Mouse (Mus musculus) right cerebral cortex, postnatal 10 days (tissue): Measurements from ENCODE around the gene Cuta.
A peak's percentile ranks its signal among the peaks of the same experiment; 100 is the strongest.

Experiments used
- DNase-seq, 2 experiments: peaks; one replicate each; pipeline ENCODE4 v3.0.0; 2021; ENCODE audit warnings: low spot score in 2 of 2

Gene Cuta

DNA sequence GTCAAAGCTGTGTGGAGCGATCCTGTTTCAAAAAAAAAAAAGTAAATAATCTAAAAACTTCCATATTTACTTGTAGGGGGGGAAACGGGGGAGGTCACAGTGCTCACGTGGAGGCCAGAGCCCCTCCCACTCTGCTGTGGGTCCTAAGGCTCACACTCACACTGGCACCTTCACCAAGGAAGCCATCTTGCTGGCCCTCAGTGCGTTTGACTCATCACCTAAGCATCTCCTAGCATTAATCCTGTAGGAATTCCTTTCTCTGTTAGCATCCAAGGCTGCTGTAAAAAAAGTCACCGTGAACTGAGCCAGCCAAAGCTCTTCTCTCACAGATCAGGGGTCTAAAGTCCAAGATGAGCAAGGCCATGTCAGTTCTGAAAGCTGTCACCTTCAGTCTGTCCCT is 16.9 kb upstream of the Cuta start:
- no peak for DNase-seq

DNA sequence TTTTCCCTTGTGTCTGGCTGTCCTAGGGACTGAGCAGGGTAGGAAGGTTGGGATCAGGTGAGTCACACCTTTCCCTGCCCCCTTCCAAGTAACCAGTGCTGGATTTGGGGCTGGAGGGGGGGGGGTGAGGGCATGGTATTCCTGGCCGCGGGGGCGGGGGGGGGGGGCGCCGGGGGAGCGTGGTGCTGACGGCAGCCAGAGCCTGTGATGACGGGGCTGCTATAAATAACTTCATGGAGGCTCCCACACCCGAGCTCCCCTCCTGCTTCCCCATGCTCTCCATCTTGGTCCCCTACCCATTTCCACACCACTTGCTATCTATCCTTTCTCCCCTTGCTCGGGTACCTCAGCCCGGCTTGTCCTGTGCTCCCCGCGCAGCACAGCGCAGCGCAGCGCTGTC is 14.4 kb upstream of the Cuta start:
- peak in 1 of 2 experiments; percentile 49 for DNase-seq

DNA sequence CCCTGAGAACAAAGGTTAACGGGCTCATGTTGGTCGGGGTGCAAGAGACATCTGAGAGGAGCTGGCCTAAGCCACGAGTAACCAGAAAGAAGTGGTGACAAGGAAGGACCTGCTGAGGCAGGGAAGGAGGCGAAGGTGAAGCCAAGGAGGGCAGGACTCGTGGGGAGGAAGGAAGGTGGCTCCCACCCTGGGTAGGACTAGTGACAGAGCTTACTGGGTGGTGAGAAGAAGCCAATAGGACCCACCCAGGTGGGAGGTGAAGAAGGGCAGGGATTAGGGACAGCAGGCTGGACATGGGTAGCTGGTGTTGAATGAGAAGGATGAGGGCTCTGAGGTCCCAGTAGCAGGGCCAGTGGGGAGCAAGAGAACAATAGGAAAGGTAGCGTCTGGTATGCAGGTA is 13.8 kb upstream of the Cuta start:
- DNase-seq: no peak

DNA sequence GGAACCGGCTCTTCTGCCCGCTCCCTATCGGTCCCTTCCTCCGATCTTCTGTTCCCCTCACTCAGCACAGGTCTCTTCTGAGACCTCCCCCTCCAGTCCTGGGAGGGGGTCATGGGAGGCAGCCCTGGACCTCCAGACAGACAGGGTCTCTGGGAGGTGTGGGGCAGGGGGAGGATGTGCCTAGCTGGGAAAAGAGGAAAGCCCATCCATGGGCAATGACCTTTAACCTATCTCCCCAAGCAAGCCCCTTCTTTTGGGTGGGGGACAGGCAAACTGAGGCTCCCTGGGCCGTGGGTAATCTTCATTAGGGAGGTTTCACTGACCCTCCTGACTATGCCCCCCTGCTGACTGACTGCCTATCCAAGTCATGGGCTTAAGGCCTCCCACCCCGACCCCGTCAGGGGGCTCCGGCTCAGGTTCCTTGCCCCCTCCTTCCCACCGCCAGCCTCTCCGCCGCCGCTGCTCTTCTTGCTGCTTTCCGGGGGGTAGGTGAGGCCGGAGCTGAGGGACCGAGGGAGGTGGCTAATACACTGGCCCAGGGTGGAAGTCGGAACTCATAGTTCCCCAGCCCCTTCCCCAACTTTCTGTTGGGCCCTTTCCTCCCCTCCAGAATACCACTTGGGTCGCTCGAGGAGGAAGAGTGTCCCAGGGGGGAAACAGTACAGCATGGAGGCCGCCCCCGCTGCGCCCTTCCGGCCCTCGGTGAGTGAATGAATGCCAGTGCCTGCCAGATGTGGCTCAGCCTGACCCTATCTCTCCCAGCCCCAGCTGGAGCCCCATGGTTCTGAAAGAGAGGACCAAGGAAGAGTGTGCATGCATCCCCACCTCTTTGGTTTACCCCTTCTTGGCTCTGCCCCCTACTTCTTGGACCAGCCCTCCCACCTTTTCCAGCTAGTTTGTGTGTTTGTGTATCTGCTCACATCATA is 12.8 kb upstream of the Cuta start:
- peak in 1 of 2 experiments; percentile 34 for DNase-seq

GRCm38 (mm10) chr17:26951406-26951805 is 12.0 kb upstream of the Cuta start:
- DNase-seq: peak; percentile 94 to 95

DNA sequence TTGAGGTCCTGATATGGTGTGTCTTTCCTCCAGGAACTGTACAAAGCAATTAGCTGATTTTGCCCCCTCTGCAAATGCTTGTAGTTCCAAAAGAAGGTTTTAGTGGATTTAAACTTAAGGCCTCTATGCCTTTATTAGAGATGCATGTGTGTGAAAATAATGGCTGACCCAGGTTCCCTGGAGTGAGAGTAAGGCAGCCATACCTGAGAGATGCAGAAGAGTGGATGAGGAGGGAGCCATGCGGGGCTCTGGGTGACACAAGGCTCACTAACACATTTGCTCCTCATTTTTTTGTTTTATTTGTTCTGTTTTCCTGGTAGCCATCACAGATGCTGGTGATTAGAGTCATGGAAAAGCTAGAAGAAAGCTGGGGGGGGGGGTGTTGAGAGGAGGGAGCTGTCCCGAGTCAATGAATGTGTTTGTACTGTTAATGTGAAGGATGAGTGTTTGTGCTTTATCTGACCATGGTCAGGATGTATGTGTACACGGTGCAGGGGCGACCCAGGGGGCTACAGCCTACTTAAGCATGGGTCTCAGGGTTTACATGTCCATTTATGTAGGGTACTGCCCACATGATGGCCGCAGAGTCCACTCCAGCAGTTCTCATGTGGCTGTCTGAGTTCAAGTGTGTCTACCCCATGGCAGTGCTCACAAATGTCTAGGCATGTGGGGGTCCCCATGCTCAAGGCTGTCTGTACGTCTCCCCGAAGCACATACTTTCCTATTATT is 11.4 kb upstream of the Cuta start:
- DNase-seq: peak in 1 of 2 experiments; percentile 40

DNA sequence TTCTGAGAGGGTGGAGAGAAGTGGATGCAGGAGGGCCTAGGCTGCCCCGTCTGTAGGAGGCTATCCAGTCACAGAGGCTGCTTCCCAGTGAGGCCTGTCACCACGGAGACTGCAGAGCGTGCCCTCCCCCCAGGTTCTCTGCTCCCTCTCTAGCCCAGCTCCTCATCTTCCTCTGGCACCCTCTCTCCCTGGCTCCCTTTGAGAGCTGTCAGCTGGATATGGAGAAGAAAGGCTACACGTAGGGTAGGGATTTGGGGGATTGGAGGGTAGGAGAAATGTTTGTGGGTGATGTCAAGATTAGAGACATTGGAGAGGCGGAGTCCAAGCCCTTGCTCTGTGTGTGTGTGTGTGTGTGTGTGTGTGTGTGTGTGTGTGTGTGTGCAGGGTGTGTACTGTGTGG is 10.5 kb upstream of the Cuta start:
- DNase-seq: peak; percentile 61 to 78

GRCm38 (mm10) chr17:26949051-26949577 is 9.7 kb upstream of the Cuta start:
- peak; percentile 52 to 73 for DNase-seq

DNA sequence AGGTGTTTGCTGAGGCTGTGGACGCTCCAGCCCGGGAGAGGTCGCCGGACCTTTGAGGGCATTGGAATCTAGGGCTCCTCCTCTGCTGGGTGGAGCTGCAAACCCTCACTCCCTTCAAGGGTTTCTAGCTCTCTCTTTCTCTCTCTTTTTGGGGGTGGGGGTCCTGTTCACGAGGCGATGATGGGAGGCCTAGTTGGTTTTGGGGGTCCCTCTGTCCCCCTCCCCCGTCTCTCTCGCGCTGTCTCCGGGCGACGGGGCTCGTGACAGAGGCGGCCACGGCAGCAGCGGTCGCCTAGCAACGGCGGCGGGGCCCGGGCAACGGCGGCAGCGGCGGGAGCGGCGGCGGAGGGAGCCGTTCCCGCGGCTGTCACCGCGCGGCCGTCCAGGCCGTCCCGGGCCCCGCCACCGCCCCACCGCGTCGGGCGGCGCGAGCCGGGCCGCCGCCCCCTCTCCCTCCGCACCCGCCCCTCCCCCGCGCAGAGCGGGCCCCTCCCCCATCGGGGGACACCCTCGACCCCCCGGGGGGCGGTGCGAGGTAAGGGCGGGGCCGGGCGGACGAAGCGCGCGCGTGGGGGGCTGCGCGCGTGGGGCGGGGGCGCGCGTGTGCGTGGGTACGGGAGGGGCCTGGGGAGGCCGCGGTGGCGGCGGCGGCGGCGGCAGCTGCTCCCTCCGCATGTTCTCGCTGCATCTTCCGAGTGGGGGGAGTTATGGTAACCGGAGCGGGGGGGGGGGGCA is 9.1 kb upstream of the Cuta start:
- peak; percentile 81 to 85 for DNase-seq

GRCm38 (mm10) chr17:26947231-26948100 is 8.1 kb upstream of the Cuta start:
- peak; percentile 52 to 73 for DNase-seq

DNA sequence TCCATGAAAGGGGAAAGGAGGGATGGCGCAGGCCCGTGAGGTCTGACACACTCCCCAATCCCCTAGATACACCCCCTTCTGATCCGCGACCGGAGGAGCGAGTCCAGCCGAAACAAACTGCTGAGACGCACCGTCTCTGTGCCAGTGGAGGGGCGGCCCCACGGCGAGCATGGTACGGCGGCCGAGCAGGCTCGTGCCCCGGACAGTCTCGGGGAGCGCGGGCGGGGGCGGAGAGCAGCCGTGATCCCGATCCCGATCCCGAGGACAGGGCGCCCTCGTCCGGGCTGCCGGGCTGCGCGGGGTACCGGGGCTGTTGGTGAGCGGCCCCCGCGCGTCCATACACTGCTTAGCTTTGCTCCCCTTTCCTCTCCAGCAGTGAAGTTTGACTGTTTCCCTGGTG is 7.2 kb upstream of the Cuta start:
- DNase-seq: peak; percentile 84 to 85

- DNase-seq: peak; percentile 59 to 68
Measured at GRCm38 (mm10) chr17:26945824-26946495, 6.6 kb upstream of the Cuta start.

DNA sequence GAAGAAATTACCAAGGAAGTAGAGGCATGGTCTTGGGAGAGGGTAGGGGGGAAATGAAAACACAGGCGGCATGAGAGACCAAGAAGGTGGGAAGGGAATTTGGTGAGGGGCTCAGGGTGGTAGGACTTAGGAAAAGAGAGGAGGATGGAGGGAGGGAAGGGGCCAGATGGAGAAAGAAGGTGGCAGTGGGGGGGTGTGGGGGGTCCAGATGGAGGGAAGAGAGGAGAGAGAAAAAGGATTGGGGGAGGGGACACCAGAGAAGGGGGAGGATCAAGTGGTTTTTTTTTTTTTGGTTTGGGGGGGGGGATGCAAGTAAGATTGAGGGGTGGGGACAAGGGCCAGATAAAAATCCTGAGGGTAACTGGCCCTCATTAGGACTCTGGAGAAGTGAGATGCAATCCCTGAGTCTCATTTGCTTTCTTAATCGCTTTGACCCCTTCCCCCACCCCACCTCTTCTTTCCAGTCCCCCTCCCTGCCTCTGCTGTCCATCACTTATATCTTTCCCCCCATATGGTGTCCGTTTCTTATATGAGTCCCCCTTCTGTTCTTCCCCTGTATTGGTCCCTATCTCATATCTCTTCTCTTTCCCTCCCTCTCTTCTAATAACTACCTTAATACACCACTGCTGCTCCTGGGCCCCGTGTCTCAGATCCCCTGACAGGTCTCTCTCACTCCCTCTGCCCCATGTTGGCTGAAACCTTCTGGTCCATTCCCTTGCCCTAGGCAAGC is 2.6 kb upstream of the Cuta start:
- DNase-seq: peak in 1 of 2 experiments; percentile 39

DNA sequence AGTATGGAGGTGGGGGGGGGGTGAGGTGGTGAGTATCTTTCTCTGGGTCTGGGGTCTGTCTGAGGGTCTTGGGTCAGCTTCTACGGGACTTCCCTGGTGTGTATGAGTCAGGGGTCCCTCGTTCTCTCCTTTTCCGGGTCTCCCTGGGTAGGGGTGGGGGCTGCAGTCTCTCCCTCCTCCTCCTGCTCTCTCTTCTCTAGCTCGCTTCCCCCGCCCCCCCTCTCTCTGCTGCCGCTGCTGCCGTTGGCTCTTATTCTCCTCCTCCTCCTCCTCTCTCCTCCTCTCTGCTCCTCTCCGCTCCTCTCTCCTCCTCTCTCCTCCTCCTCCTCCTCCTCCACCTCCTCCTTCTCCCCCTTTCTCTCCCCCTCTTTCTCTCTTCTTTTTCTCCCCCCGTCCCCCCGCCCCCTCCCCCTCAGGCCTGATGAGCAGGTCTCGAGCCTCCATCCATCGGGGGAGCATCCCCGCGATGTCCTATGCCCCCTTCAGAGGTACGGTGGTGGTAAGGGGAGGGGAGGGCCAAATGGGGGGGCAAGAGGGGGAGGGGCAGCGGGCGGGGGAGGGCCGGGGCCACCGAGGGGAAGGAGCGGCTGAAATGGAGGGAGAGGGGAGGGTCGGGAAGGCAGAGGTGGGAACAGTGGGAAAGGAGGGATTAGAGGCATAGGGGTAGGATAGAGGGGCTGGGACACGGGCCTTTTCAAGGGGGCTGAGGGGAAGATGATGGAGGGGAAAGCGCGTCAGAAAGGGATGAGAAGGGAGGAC is 1.8 kb upstream of the Cuta start, which contains the start of gene Syngap1:
Gene Syngap1, plus strand, starts transcription at position 223 of the 759 bp plus-strand sequence.
- DNase-seq: peak; percentile 83 to 86

GRCm38 (mm10) chr17:26939973-26940300 is 568 bp upstream of the Cuta start:
- peak in 1 of 2 experiments; percentile 28 for DNase-seq

DNA sequence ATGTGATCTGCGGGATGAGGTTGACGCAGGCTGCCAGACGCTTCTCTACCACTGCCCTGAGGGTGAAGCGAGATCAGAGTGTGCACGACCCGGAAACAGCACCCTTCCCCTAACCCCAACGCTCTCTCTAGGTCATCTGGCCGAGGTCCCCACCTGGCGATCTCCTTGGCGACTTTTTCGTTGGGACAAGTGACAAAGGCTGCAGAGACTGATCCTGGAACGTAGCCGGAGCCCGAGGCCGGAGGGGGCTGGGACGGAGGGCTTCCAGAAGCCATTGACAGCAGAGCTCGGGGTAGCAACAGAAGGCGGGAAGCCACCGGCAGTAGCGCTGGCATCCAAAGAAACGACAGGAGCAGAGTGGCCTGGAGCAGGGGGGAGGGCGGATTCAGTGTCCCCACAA is 638 bp downstream of the Cuta start:
- DNase-seq: peak; percentile 49 to 69

- peak; percentile 28 to 36 for DNase-seq
Measured at GRCm38 (mm10) chr17:26937883-26938695, 1.3 kb downstream of the Cuta start.
